Mouse (Mus musculus) neural tube, embryonic 15.5 days (tissue): ENCODE measurements around the gene Prkacb. TPM values are rescaled to one million over a fixed set of nuclear protein-coding genes. Genes with fewer than 3 reads are reported as not detected.
A peak's percentile ranks its signal among the peaks of the same experiment; 100 is the strongest.

Experiments
- ATAC-seq: fragments of 200-750 bp; cut with Nextera tagmentation; 2 replicates; pipeline ENCODE4 v1.8.0; 2017; ENCODE audit warnings: mild to moderate bottlenecking, moderate TSS enrichment, moderate library complexity; ENCODE audit not compliant: low FRiP score
- H3K27ac ChIP-seq: fragments of 300-500 bp; sonication (generic); replicated peaks from 2 replicates; pipeline ENCODE4 v1.5.1; 2015; ENCODE audit warnings: mild to moderate bottlenecking, inconsistent platforms
- H3K27me3 ChIP-seq: fragments of 300-500 bp; sonication (generic); replicated peaks from 2 replicates; pipeline ENCODE4 v1.6.1; 2015; ENCODE audit warnings: inconsistent platforms
- H3K36me3 ChIP-seq: fragments of 300-500 bp; sonication (generic); 2 replicates; pipeline ENCODE4 v1.6.1; 2015; ENCODE audit warnings: inconsistent platforms
- H3K4me1 ChIP-seq: fragments of 300-500 bp; sonication (generic); 2 replicates; pipeline ENCODE4 v1.6.1; 2015; ENCODE audit warnings: inconsistent platforms
- H3K4me2 ChIP-seq: fragments of 300-500 bp; sonication (generic); 2 replicates; pipeline ENCODE4 v1.6.1; 2015; ENCODE audit warnings: inconsistent platforms, mild to moderate bottlenecking, moderate library complexity
- H3K4me3 ChIP-seq: fragments of 300-500 bp; sonication (generic); replicated peaks from 2 replicates; pipeline ENCODE4 v1.5.1; 2015; ENCODE audit warnings: mild to moderate bottlenecking, inconsistent platforms
- H3K9ac ChIP-seq: fragments of 300-500 bp; sonication (generic); replicated peaks from 2 replicates; pipeline ENCODE4 v1.6.1; 2015; ENCODE audit warnings: mild to moderate bottlenecking, inconsistent platforms
- H3K9me3 ChIP-seq: fragments of 300-500 bp; sonication (generic); replicated peaks from 2 replicates; pipeline ENCODE4 v1.6.1; 2016; ENCODE audit warnings: inconsistent platforms
- WGBS: fragments of 180-500 bp; shearing (Covaris S2); methylation state at CpG from one replicate; pipeline ENCODE4 v1.1.7; 2015; ENCODE audit warnings: mixed read lengths; 5-methylcytosine and 5-hydroxymethylcytosine counted together
- polyA plus RNA-seq: library from polyadenylated mRNA; unstranded; fragments of >200 nt; fragmentation: Nextera tagmentation; extraction: Ambion mirVana; gene quantifications from 2 replicates; pipeline ENCODE4 v1.2.1, GENCODE M21; 2015

Prkacb gene
- polyA plus RNA-seq, result 169 and 193 TPM in 2 replicates

DNA sequence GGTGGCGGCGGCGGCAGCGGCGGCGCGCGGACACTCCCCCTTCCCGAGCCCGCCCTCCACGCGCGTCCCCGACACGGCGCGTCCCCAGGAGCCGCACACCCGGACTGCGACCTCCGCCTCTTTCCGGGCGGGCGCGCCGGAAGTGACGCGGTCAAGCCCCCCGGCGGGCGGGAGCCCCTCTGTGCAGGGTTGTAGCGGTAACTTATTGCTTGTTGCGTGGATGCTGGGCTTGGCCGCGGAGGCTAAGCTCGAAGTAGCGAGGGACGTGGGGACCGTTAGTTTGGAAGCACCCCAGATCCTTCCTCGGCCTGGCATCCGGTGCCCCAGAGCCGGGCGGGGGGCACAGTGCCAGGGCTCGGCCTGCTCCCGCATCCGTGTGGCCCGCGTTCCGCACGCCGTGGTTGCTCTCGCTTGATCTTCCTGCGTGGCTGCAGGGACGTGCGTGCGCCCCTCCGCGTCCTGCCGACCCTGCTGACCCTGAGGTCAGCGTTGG, at the start of gene Prkacb:
Gene Prkacb (minus strand): TSS at position 90 of the 493 bp plus-strand sequence.
- WGBS, result under 1% methylated on average over 47 of the region's 60 CpGs
- Histone ChIP-seq H3K9ac (peak within 1 kb of the TSS; percentile 96), H3K27me3 (no peaks in the 10 kb centered on the region)

DNA sequence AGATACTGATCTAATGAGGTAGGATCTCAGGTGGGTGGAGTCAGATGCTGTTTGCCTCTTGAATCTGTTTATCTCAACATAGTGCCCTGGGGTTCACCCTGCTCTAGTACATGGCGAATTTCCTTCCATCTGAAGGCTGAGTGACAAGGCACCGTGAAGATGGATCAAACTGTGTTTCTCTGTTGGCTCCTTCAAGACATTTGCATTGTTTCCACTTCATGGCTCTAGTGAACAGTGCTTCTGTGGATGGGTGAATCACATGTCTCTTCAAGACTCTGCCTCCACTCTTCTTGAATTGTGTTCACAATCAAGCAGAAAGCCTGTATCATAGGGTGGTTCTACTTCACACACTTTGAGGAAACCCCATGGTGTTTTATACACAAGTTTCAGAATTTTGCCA, 47.5 kb upstream of the Prkacb start:
- Histone ChIP-seq H3K4me3 (no peak overlapping the region), H3K4me2 (no peak overlapping the region), H3K27me3 (no peaks in the 10 kb centered on the region), H3K9ac (no peak overlapping the region), H3K4me1 (no peaks in the 10 kb centered on the region), H3K36me3 (no peaks in the 10 kb centered on the region), H3K27ac (no peak overlapping the region), H3K9me3 (no peaks in the 10 kb centered on the region)
- ATAC-seq, result no peak
- 91% methylated on average over 2 of the region's 2 CpGs for WGBS

More for the DNA sequence above, at the start of gene Prkacb:
- peak; percentile 98 for ATAC-seq
- Histone ChIP-seq H3K4me1 (peaks cover 27% of the 10 kb centered on the region), H3K9me3 (no peaks in the 10 kb centered on the region), H3K27ac (peak within 1 kb of the TSS; percentile 99), H3K4me2 (peak within 1 kb of the TSS; percentile 84), H3K36me3 (no peaks in the 10 kb centered on the region), H3K4me3 (peak within 1 kb of the TSS; percentile 95)

DNA sequence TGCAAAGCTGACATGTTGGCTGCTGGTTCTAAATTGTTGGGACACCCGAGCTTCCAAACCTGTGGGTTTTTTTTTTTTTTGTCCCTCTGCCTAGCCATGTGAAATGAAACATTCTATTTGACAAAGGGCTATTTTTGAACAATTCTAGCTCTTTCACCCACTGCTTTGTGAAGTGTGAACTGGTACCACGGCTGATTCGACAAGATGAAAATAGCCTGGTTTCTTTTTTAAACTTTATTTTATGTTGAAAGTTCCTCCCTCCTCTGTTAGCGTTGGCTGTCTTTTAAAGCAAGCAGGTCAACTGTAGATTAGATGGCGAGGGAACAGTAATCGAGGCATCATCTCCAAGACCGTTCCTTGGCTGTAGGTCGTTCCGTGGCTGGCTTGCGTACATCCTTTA, 44.6 kb upstream of the Prkacb start:
- Histone ChIP-seq H3K9me3 (no peaks in the 10 kb centered on the region), H3K9ac (no peak overlapping the region), H3K4me1 (peaks cover 23% of the 10 kb centered on the region), H3K27me3 (no peaks in the 10 kb centered on the region), H3K36me3 (no peaks in the 10 kb centered on the region), H3K27ac (no peak overlapping the region), H3K4me2 (no peak overlapping the region), H3K4me3 (no peak overlapping the region)
- ATAC-seq, result no peak
- WGBS, result 87% methylated on average over 10 of the region's 10 CpGs

- Histone ChIP-seq H3K4me3 (no peak overlapping the region), H3K27me3 (no peaks in the 10 kb centered on the region), H3K27ac (no peak overlapping the region), H3K4me2 (peak overlapping the region; percentile 73), H3K9me3 (no peaks in the 10 kb centered on the region), H3K36me3 (no peaks in the 10 kb centered on the region), H3K9ac (0 out of 2 replicates have a peak overlapping the region, but pooled peaks have one; percentile 7), H3K4me1 (peaks cover 27% of the 10 kb centered on the region)
- ATAC-seq, result no peak
- WGBS, result 79% methylated on average over 7 of the region's 7 CpGs
Measured at GRCm38 (mm10) chr3:146854473-146855087, 41.8 kb upstream of the Prkacb start.

DNA sequence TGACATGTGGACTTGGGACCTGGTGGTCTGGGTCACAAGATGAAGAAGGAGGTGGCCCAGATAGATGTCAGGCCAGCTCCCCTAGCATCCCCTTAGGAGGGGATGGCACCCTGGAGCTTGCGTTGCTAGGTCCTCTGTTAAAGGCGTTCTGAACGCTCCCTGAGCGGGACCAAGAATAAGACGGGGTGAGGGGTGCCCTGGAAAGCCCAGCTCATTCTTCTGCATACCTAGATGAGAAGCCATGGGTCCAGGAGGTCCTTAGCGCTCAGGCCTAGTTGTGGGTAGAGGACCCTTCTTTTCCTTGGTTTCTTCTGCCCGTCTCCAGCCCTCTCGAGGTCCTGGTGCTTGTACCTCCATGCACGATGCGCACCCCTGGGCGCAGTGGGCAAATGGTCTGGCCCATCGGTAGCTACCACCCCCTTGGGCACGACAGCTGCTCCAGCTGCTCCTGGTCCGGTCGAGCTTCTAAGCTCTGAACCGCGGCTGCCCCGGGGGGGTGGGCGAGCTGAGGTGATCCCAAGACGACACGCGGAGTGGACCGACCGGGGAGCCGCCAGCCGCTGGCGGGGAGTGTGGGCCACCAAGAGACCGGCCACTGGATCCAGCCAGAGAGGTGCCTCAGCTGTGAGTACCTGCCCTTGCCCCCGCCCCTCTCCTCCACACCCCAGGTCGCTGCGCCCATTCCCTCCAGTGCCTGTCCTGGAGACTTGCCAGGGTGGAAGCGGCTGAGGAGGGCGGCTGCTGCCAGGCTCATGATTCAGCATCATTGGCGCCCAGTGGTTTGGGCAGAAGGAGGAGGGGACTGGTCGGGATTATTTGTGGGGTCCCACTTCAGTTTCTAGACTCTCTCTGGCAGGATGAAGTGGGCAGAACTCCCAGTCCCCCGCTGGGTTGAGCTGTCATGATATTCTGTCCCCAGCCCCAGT, 39.4 kb upstream of the Prkacb start, which contains the start of gene Ttll7:
Gene Ttll7 (plus strand): TSS at position 402 of the 926 bp plus-strand sequence.
- H3K27ac ChIP-seq, result peak within 1 kb of the TSS; percentile 86
- no peaks in the 10 kb centered on the region for H3K27me3 ChIP-seq
- WGBS, result 2% methylated on average over 36 of the region's 36 CpGs
- no peaks in the 10 kb centered on the region for H3K9me3 ChIP-seq
- H3K9ac ChIP-seq, result peak within 1 kb of the TSS; percentile 76
- H3K4me3 ChIP-seq, result peak within 1 kb of the TSS; percentile 81
- ATAC-seq, result peak; percentile 97
- peak within 1 kb of the TSS; percentile 73 for H3K4me2 ChIP-seq
- H3K36me3 ChIP-seq, result no peaks in the 10 kb centered on the region
- H3K4me1 ChIP-seq, result peaks cover 27% of the 10 kb centered on the region

GRCm38 (mm10) chr3:146849360-146849759, 36.6 kb upstream of the Prkacb start:
- WGBS, result 93% methylated on average over 7 of the region's 7 CpGs
- no peak for ATAC-seq
- no peaks in the 10 kb centered on the region for H3K9me3 ChIP-seq
- no peak overlapping the region for H3K9ac ChIP-seq
- no peaks in the 10 kb centered on the region for H3K27me3 ChIP-seq
- H3K27ac ChIP-seq, result no peak overlapping the region
- H3K4me2 ChIP-seq, result no peak overlapping the region
- H3K4me1 ChIP-seq, result peaks cover 22% of the 10 kb centered on the region
- H3K4me3 ChIP-seq, result no peak overlapping the region
- no peaks in the 10 kb centered on the region for H3K36me3 ChIP-seq

GRCm38 (mm10) chr3:146848112-146848511, 35.3 kb upstream of the Prkacb start:
- no peaks in the 10 kb centered on the region for H3K36me3 ChIP-seq
- no peak overlapping the region for H3K9ac ChIP-seq
- ATAC-seq, result no peak
- H3K4me3 ChIP-seq, result no peak overlapping the region
- H3K4me2 ChIP-seq, result no peak overlapping the region
- peaks cover 10% of the 10 kb centered on the region for H3K4me1 ChIP-seq
- 85% methylated on average over 8 of the region's 8 CpGs for WGBS
- H3K9me3 ChIP-seq, result no peaks in the 10 kb centered on the region
- no peak overlapping the region for H3K27ac ChIP-seq
- H3K27me3 ChIP-seq, result no peaks in the 10 kb centered on the region

GRCm38 (mm10) chr3:146846237-146846636, 33.4 kb upstream of the Prkacb start:
- no peak overlapping the region for H3K9ac ChIP-seq
- no peaks in the 10 kb centered on the region for H3K9me3 ChIP-seq
- no peak for ATAC-seq
- no peak overlapping the region for H3K4me3 ChIP-seq
- WGBS, result 91% methylated on average over 5 of the region's 5 CpGs
- no peaks in the 10 kb centered on the region for H3K4me1 ChIP-seq
- no peaks in the 10 kb centered on the region for H3K36me3 ChIP-seq
- H3K27me3 ChIP-seq, result no peaks in the 10 kb centered on the region
- H3K27ac ChIP-seq, result no peak overlapping the region
- H3K4me2 ChIP-seq, result no peak overlapping the region

GRCm38 (mm10) chr3:146843470-146843869, 30.7 kb upstream of the Prkacb start:
- no peak overlapping the region for H3K27ac ChIP-seq
- H3K4me3 ChIP-seq, result no peak overlapping the region
- H3K4me1 ChIP-seq, result no peaks in the 10 kb centered on the region
- H3K9me3 ChIP-seq, result no peaks in the 10 kb centered on the region
- H3K9ac ChIP-seq, result no peak overlapping the region
- ATAC-seq, result no peak
- H3K27me3 ChIP-seq, result no peaks in the 10 kb centered on the region
- H3K4me2 ChIP-seq, result no peak overlapping the region
- H3K36me3 ChIP-seq, result no peaks in the 10 kb centered on the region
- WGBS, result 54% methylated on average over 6 of the region's 6 CpGs

DNA sequence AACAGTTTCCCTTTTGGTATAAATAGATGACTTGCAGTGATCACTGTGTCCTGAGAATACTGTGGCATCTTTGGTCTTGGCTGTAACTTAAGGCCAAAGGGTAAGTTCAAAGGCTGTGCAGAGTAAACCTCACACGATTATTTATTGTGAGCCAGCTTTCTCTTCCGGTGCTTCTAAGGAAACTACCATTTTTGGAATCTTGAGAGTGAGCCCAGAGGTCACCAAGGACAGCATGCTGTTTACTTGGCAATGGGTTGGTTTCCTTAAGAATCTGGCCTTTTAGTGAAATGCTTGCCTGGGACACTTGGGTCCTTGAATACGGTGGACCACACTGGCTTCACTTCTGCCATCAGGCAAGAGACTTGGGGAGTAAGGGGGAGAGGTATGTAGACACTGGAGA, 30.0 kb upstream of the Prkacb start:
- no peaks in the 10 kb centered on the region for H3K9me3 ChIP-seq
- no peak overlapping the region for H3K4me3 ChIP-seq
- H3K4me1 ChIP-seq, result no peaks in the 10 kb centered on the region
- no peaks in the 10 kb centered on the region for H3K27me3 ChIP-seq
- H3K36me3 ChIP-seq, result no peaks in the 10 kb centered on the region
- no peak for ATAC-seq
- WGBS, result 79% methylated on average over 3 of the region's 3 CpGs
- no peak overlapping the region for H3K27ac ChIP-seq
- no peak overlapping the region for H3K4me2 ChIP-seq
- no peak overlapping the region for H3K9ac ChIP-seq

- H3K4me3 ChIP-seq, result no peak overlapping the region
- no peak overlapping the region for H3K4me2 ChIP-seq
- no peaks in the 10 kb centered on the region for H3K36me3 ChIP-seq
- H3K4me1 ChIP-seq, result no peaks in the 10 kb centered on the region
- H3K9me3 ChIP-seq, result no peaks in the 10 kb centered on the region
- H3K27ac ChIP-seq, result no peak overlapping the region
- 87% methylated on average over 4 of the region's 4 CpGs for WGBS
- H3K9ac ChIP-seq, result no peak overlapping the region
- peaks cover 3% of the 10 kb centered on the region; the same call in 1 of the 2 replicates for H3K27me3 ChIP-seq
- no peak for ATAC-seq
Measured at GRCm38 (mm10) chr3:146820718-146821117, 7.9 kb upstream of the Prkacb start.
